Mouse (Mus musculus): ENCODE data around the gene Gm39115.

DNA sequence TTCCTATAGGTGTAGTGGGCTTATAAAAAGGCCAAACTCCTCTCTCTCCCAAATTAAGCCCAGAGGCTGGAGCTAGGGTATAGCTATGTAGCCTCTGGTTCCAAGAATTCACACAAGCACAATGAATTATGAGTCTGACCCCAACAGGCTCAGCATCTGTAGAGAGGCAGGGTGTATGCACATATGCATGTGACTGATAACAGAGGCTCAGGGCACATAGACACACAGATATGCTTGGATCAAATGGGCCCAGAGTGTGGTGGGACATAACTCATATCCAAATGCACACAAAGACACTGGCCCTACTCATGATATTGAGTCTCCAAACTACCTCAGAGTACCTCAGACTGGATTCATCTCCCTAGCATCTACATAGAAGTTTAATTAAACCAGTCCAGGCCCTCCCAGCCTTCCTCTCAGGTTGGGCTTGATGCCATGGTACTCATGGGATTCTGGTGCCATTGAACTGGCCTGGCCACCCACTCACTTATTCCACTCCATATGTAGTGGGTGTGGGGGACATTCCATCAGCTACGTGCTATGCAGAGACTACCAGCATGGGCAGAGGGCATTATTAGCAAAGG, 48.7 kb downstream of the Gm39115 start:
- TF ChIP-seq CTCF (IDR thresholded peaks at IDR 0.05; ENCODE audit: borderline replicate concordance, insufficient read depth, low read length) (no peak), POLR2A (IDR thresholded peaks at IDR 0.05; ENCODE audit: low read depth, low read length) (no peak)
